Mouse (Mus musculus): ENCODE results near the gene Kpna1.

GRCm38 (mm10) chr16:36054920-36055319, 76.4 kb downstream of the Kpna1 start:
- TF ChIP-seq POLR2A (IDR thresholded peaks at IDR 0.05; ENCODE audit: low read depth, low read length) (no peak), CTCF (IDR thresholded peaks at IDR 0.05; ENCODE audit: extremely low read depth, insufficient read length, insufficient replicate concordance, low read depth, low read length) (no peak)
